Mouse (Mus musculus): Measurements from ENCODE around the gene Tmprss4. TPM values are rescaled to one million over a fixed set of nuclear protein-coding genes. Genes with fewer than 3 reads are reported as not detected.

The Tmprss4 gene
- polyA plus RNA-seq, 1 experiment from 2014 or later = 24.2 TPM

DNA sequence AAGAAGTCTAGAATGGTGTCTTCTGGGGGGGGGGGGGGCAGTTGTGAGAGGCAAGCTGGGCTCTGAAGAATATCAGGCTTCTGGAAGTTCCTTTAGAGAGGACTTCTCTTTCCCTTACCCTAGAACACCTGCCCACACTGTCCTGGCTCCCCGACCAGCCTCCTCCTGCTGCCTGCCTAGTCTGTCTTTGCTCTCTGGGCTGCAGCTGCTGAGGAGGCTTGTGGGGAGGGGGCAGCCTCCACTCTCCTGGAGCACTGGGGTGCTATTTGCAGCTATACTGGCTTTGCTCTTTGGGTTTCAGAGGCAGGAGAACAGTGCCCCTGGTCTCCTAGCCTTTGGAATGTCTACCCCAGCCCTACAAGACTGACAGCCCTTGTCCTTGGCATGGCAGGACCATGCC is 53.0 kb downstream of the Tmprss4 start:
- whole genome bisulfite sequencing = 53% methylated on average over 1 of the region's 1 CpGs
- H3K4me2 ChIP-seq = no peak overlapping the region
- peaks cover 2% of the 10 kb centered on the region; the same call in 1 of the 2 replicates for H3K4me1 ChIP-seq
- ATAC-seq (ENCODE audit: insufficient read depth, low FRiP score, low read depth) = no peak
- H3K9me3 ChIP-seq = no peaks in the 10 kb centered on the region
- no peaks in the 10 kb centered on the region for H3K36me3 ChIP-seq
- no peak overlapping the region for H3K9ac ChIP-seq
- H3K27ac ChIP-seq = no peak overlapping the region
- H3K4me3 ChIP-seq (replicated peaks) = no peak overlapping the region
- peaks cover 18% of the 10 kb centered on the region; the same call in 1 of the 2 replicates for H3K27me3 ChIP-seq (replicated peaks)

DNA sequence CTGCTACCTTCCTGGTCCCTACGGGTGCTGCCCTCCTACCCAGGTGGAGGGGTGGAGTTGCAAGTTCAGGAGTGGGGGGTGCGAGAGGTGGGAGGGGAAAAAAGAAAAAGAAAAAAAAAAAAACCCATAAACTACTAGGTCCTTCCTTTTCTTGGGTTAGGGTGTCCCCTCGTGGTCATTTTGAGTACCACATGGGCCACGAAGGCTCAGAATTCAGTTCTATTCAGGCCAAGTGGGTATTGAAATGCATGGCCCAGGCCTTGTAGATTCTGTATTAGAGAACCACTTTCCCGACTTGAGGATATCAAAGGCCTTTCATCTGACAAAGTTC is 57.7 kb downstream of the Tmprss4 start:
- Histone ChIP-seq H3K4me3 (replicated peaks) (peak overlapping the region; percentile 34), H3K27me3 (replicated peaks) (peaks cover 43% of the 10 kb centered on the region), H3K4me1 (peaks cover 7% of the 10 kb centered on the region; the same call in 1 of the 2 replicates), H3K27ac (no peak overlapping the region), H3K9me3 (no peaks in the 10 kb centered on the region), H3K36me3 (no peaks in the 10 kb centered on the region), H3K4me2 (peak overlapping the region; percentile 68), H3K9ac (no peak overlapping the region)
- WGBS = 0% methylated on average over 5 of the region's 5 CpGs
- ATAC-seq (ENCODE audit: insufficient read depth, low FRiP score, low read depth) = no peak

GRCm38 (mm10) chr9:45145533-45146266 is 58.2 kb downstream of the Tmprss4 start:
- Histone ChIP-seq H3K4me3 (replicated peaks) (peak overlapping the region; percentile 34), H3K4me2 (peak overlapping the region; percentile 68), H3K9me3 (no peaks in the 10 kb centered on the region), H3K4me1 (peaks cover 7% of the 10 kb centered on the region; the same call in 1 of the 2 replicates), H3K36me3 (no peaks in the 10 kb centered on the region), H3K27ac (no peak overlapping the region), H3K9ac (no peak overlapping the region), H3K27me3 (replicated peaks) (peaks cover 48% of the 10 kb centered on the region)
- ATAC-seq (ENCODE audit: insufficient read depth, low FRiP score, low read depth) = no peak
- 3% methylated on average over 27 of the region's 27 CpGs for WGBS

- Histone ChIP-seq H3K4me2 (no peak overlapping the region), H3K36me3 (no peaks in the 10 kb centered on the region), H3K4me3 (replicated peaks) (no peak overlapping the region), H3K9ac (no peak overlapping the region), H3K27ac (no peak overlapping the region), H3K27me3 (replicated peaks) (peaks cover 66% of the 10 kb centered on the region), H3K4me1 (peaks cover 20% of the 10 kb centered on the region; the same call in 1 of the 2 replicates), H3K9me3 (no peaks in the 10 kb centered on the region)
- 53% methylated on average over 3 of the region's 3 CpGs for WGBS
- no peak for ATAC-seq (ENCODE audit: insufficient read depth, low FRiP score, low read depth)
Observed at GRCm38 (mm10) chr9:45142686-45143085, 61.2 kb downstream of the Tmprss4 start.

DNA sequence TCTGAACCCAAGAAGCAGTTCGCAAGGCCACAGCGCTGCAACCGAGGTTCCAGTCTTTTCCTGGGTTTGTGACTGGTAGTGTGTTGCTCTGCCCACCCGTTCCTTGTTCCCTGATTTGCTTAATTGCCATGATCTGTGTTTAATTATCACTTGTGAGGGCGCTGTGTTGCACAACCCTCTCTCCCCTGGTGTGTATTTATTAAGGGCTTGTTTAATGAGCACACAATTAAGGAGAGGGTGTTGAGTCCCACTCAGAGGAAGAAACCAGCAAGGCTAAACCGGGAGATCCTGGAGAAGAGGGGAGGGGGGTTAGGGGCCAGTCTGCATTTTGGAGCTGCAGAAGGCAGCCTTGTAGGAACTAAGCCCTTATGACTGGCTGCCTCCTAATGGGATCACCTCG is 62.9 kb downstream of the Tmprss4 start:
- Histone ChIP-seq H3K27ac (no peak overlapping the region), H3K9ac (no peak overlapping the region), H3K27me3 (replicated peaks) (peaks cover 75% of the 10 kb centered on the region), H3K36me3 (no peaks in the 10 kb centered on the region), H3K4me2 (no peak overlapping the region), H3K4me1 (peaks cover 23% of the 10 kb centered on the region), H3K4me3 (replicated peaks) (no peak overlapping the region), H3K9me3 (no peaks in the 10 kb centered on the region)
- no peak for ATAC-seq (ENCODE audit: insufficient read depth, low FRiP score, low read depth)
- WGBS = 65% methylated on average over 7 of the region's 7 CpGs

- H3K27ac ChIP-seq = no peak overlapping the region
- peak overlapping the region; percentile 98 for H3K4me2 ChIP-seq
- no peak overlapping the region for H3K9ac ChIP-seq
- peaks cover 71% of the 10 kb centered on the region for H3K27me3 ChIP-seq (replicated peaks)
- H3K4me3 ChIP-seq (replicated peaks) = peak overlapping the region; percentile 52
- 3% methylated on average over 7 of the region's 7 CpGs for WGBS
- peaks cover 18% of the 10 kb centered on the region for H3K4me1 ChIP-seq
- H3K9me3 ChIP-seq = no peaks in the 10 kb centered on the region
- ATAC-seq (ENCODE audit: insufficient read depth, low FRiP score, low read depth) = no peak
- H3K36me3 ChIP-seq = no peaks in the 10 kb centered on the region
Observed at GRCm38 (mm10) chr9:45139082-45139481, 64.8 kb downstream of the Tmprss4 start.

GRCm38 (mm10) chr9:45138191-45139032 is 65.5 kb downstream of the Tmprss4 start, which contains the start of gene Scn4b:
TSS of gene Scn4b (plus strand) at chr9:45138395.
- Histone ChIP-seq H3K9ac (0 out of 2 replicates have a peak within 1 kb of the TSS, but pooled peaks have one; percentile 19), H3K27me3 (replicated peaks) (peaks cover 66% of the 10 kb centered on the region), H3K27ac (no peak within 1 kb of the TSS), H3K4me2 (peak within 1 kb of the TSS; percentile 98), H3K36me3 (no peaks in the 10 kb centered on the region), H3K4me3 (replicated peaks) (peak within 1 kb of the TSS; percentile 52), H3K9me3 (no peaks in the 10 kb centered on the region), H3K4me1 (peaks cover 18% of the 10 kb centered on the region)
- WGBS = under 1% methylated on average over 74 of the region's 76 CpGs
- no peak for ATAC-seq (ENCODE audit: insufficient read depth, low FRiP score, low read depth)

DNA sequence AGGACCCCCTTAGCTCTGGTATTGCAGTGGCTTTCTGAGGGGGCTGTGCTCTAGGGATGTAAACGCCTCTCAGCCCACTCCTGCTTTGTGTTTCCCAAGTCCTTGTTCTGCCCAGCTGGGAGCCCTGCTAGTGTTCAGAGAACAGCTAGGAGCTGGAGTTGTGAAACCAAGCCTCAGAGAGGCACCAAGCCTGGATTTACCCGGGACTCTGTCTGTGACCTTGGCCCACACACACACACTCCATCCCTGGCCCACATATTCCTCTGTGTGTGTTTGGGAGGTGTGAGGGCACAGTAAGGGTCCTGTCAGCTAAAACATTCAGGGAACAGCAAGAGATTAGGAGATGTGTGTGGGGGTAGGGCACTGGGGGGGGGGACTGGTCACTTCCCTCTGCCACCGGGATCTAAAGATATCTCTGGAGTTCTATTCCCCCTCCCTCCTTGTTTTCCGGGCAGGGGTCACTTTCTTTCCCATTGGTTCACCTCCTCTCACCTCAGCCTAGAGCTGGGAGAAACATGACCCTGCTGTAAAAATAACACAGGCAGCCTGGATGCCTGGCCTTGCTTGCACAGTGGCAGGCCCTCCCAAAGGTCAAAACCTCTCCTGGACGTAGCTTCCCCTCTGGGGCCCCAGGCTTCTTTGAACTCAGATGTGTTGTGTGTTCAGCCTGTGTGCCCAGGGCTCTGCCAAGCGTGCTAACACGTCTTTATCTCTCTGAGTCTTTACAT is 67.3 kb downstream of the Tmprss4 start:
- H3K27me3 ChIP-seq (replicated peaks) = peaks cover 63% of the 10 kb centered on the region
- ATAC-seq (ENCODE audit: insufficient read depth, low FRiP score, low read depth) = no peak; the same call in 1 of the 2 replicates
- H3K9ac ChIP-seq = no peak overlapping the region
- WGBS = 32% methylated on average over 7 of the region's 7 CpGs
- H3K9me3 ChIP-seq = no peaks in the 10 kb centered on the region
- H3K4me3 ChIP-seq (replicated peaks) = no peak overlapping the region
- no peak overlapping the region for H3K27ac ChIP-seq
- H3K4me1 ChIP-seq = peaks cover 18% of the 10 kb centered on the region
- no peaks in the 10 kb centered on the region for H3K36me3 ChIP-seq
- no peak overlapping the region for H3K4me2 ChIP-seq

DNA sequence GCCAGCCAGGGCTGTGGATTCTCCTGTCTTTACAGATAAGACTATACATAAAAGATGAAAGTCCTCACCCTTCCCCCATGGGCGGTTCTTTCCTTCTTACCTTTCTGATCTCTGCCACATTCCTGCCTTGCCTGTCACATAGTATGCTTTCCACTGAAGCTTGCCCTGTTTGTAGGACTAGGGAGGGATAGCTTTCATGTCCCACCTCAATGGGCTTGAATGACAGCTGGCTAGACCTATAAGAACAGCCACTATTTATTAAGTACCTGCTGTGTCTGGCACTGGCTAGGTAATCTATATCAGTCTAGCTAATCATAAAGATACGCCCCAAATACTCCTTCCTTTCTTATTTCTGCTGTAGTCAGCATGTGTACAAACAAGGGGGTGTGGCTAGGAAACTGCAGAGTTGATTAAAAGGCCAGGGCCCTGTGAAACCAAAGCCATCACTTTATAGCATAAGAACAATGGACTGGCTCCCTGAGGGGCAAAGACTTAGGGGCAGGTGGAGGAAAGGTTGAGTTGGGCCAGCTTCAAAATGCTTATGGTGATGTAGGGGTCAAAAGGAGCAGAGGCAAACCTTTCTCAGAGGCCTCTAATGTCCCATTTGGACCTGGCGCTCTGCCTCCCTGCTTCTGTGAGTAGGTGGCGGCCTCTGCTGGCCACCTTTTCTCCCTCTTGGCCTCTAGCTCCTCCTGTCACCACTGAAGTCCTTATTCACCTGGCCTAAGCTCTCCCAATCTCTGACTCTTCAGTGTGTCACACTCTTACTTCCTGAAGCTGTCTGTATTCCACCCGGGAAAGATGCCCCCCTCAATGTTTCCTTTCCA is 70.2 kb downstream of the Tmprss4 start:
- H3K4me2 ChIP-seq = no peak overlapping the region
- ATAC-seq (ENCODE audit: insufficient read depth, low FRiP score, low read depth) = peak; percentile 31; the same call in 1 of the 2 replicates
- H3K27ac ChIP-seq = no peak overlapping the region
- no peak overlapping the region for H3K9ac ChIP-seq
- no peak overlapping the region for H3K4me3 ChIP-seq (replicated peaks)
- peaks cover 36% of the 10 kb centered on the region for H3K27me3 ChIP-seq (replicated peaks)
- H3K4me1 ChIP-seq = peaks cover 13% of the 10 kb centered on the region
- H3K36me3 ChIP-seq = no peaks in the 10 kb centered on the region
- 24% methylated on average over 5 of the region's 5 CpGs for WGBS
- no peaks in the 10 kb centered on the region for H3K9me3 ChIP-seq

DNA sequence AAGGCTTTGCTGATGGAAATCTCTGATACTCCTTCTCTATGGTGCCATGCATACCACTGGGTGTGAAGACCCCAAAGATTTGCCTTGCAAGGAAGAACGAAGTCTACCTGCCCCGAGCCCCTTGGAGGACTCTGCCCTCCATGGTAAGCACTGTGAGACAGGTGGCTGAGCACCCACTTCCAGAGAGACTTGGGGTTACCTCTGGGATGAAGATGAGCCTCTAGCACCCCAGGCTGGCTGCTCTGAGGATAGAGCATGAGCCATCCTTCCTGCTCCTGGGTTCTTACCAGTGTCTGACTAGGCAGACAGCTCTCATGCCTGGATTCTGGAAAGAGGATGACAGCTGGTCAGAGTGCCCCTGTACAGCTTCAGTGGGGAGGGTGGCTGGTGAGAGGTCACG is 73.8 kb downstream of the Tmprss4 start:
- Histone ChIP-seq H3K4me3 (replicated peaks) (no peak overlapping the region), H3K27ac (no peak overlapping the region), H3K9me3 (no peaks in the 10 kb centered on the region), H3K27me3 (replicated peaks) (0 out of 2 replicates have a peak, but pooled peaks cover 1% of the 10 kb centered on the region), H3K9ac (no peak overlapping the region), H3K4me1 (no peaks in the 10 kb centered on the region), H3K4me2 (no peak overlapping the region), H3K36me3 (0 out of 2 replicates have a peak, but pooled peaks cover 3% of the 10 kb centered on the region)
- no peak for ATAC-seq (ENCODE audit: insufficient read depth, low FRiP score, low read depth)
- WGBS = 81% methylated on average over 3 of the region's 3 CpGs

GRCm38 (mm10) chr9:45126941-45127340 is 77.0 kb downstream of the Tmprss4 start:
- H3K27me3 ChIP-seq (replicated peaks) = no peaks in the 10 kb centered on the region
- H3K9ac ChIP-seq = no peak overlapping the region
- ATAC-seq (ENCODE audit: insufficient read depth, low FRiP score, low read depth) = no peak
- H3K27ac ChIP-seq = no peak overlapping the region
- 0 out of 2 replicates have a peak, but pooled peaks cover 3% of the 10 kb centered on the region for H3K36me3 ChIP-seq
- H3K9me3 ChIP-seq = no peaks in the 10 kb centered on the region
- peaks cover 8% of the 10 kb centered on the region for H3K4me1 ChIP-seq
- H3K4me3 ChIP-seq (replicated peaks) = no peak overlapping the region
- WGBS = 49% methylated on average over 7 of the region's 7 CpGs
- no peak overlapping the region for H3K4me2 ChIP-seq

Measured in stomach, embryonic 15.5 days (tissue).